Mouse (Mus musculus): ENCODE data around the gene Gm28919.
"Not testable (repeated sequence)": the region's sequence is repeated elsewhere in the genome, so short reads cannot be mapped to it uniquely, and the experiment has no call there.

The Gm28919 gene

GRCm38 (mm10) chrY:6583246-6583645 lies at the start of gene Gm28919:
Gene Gm28919, plus strand, starts transcription at chrY:6583546.
- not testable (repeated sequence) for DNase-seq

All from cerebellum, adult 11-12 months (tissue).